Mouse (Mus musculus) heart, embryonic 11.5 days (tissue): ENCODE data around the gene Atic. TPM values are rescaled to one million over a fixed set of nuclear protein-coding genes. Genes with fewer than 3 reads are reported as not detected.

Experiments used
- ATAC-seq: fragments of 200-750 bp; cut with Nextera tagmentation; replicated peaks from 2 replicates; pipeline ENCODE4 v1.8.0; 2017; ENCODE audit warnings: moderate library complexity; ENCODE audit not compliant: insufficient number of reproducible peaks, low FRiP score, low TSS enrichment
- H3K27ac ChIP-seq: fragments of 300-500 bp; sonication (generic); 2 replicates; pipeline ENCODE4 v1.5.1; 2014; ENCODE audit warnings: mild to moderate bottlenecking, low read depth, low read length
- H3K27me3 ChIP-seq: fragments of 300-500 bp; sonication (generic); 2 replicates; pipeline ENCODE4 v1.6.1; 2014; ENCODE audit warnings: mild to moderate bottlenecking, low read length, mixed read lengths; ENCODE audit not compliant: control insufficient read depth, insufficient read depth
- H3K36me3 ChIP-seq: fragments of 300-500 bp; sonication (generic); 2 replicates; pipeline ENCODE4 v1.6.1; 2014; ENCODE audit warnings: mild to moderate bottlenecking, low read length, moderate library complexity, mixed read lengths; ENCODE audit not compliant: control insufficient read depth, insufficient read depth
- H3K4me1 ChIP-seq: fragments of 300-500 bp; sonication (generic); 2 replicates; pipeline ENCODE4 v1.6.1; 2014; ENCODE audit warnings: low read length; ENCODE audit not compliant: control insufficient read depth, insufficient read depth
- H3K4me2 ChIP-seq: fragments of 300-500 bp; sonication (generic); 2 replicates; pipeline ENCODE4 v1.6.1; 2014; ENCODE audit warnings: mild to moderate bottlenecking, moderate library complexity
- H3K4me3 ChIP-seq: fragments of 300-500 bp; sonication (generic); 2 replicates; pipeline ENCODE4 v1.5.1; 2014; ENCODE audit warnings: low read depth, low read length
- H3K9ac ChIP-seq: fragments of 300-500 bp; sonication (generic); 2 replicates; pipeline ENCODE4 v1.6.1; 2014; ENCODE audit warnings: mild to moderate bottlenecking, low read depth, low read length, moderate library complexity
- H3K9me3 ChIP-seq: fragments of 300-500 bp; sonication (generic); replicated peaks from 2 replicates; pipeline ENCODE4 v1.6.1; 2016; ENCODE audit warnings: low read length; ENCODE audit not compliant: control insufficient read depth
- WGBS: fragments of 180-500 bp; shearing (Covaris S2); extraction: QIAGEN DNeasy Blood & Tissue Kit; methylation state at CpG from one replicate; pipeline ENCODE4 v1.1.7; 2014; ENCODE audit not compliant: insufficient replicate concordance; 5-methylcytosine and 5-hydroxymethylcytosine counted together
- polyA plus RNA-seq: library from polyadenylated mRNA; unstranded; fragments of >200 nt; fragmentation: Nextera tagmentation; extraction: Ambion mirVana; gene quantifications from 2 replicates; pipeline ENCODE4 v1.2.1, GENCODE M21; 2014

Atic gene
- polyA plus RNA-seq, 1 experiment from 2014 or later, result 41.2 TPM

DNA sequence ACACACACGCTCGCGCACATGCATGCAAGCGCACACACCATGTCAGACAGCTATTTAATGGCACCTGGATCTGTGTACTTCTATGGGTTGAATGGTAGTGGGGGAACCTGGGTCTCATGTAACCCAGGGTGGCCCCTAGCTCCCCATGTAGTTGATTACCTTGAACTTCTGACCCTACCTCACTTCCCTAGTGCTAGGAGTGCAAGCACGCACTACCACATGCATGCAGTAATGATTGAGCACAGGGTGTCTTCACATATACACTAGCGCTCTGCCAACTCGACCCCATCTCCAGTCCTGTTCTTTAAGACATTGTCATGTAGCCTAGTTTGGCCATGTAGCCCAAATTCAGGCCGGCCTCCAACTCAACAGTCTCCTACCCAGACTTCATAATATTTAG, 26.4 kb downstream of the Atic start:
- no peak overlapping the region for H3K4me3 ChIP-seq
- no peak for ATAC-seq
- no peak overlapping the region for H3K27ac ChIP-seq
- H3K4me2 ChIP-seq, result no peak overlapping the region
- no peaks in the 10 kb centered on the region for H3K27me3 ChIP-seq
- H3K36me3 ChIP-seq, result peaks cover 29% of the 10 kb centered on the region
- H3K9ac ChIP-seq, result no peak overlapping the region
- H3K9me3 ChIP-seq, result no peaks in the 10 kb centered on the region
- no peaks in the 10 kb centered on the region for H3K4me1 ChIP-seq
- 92% methylated on average over 8 of the region's 8 CpGs for WGBS

DNA sequence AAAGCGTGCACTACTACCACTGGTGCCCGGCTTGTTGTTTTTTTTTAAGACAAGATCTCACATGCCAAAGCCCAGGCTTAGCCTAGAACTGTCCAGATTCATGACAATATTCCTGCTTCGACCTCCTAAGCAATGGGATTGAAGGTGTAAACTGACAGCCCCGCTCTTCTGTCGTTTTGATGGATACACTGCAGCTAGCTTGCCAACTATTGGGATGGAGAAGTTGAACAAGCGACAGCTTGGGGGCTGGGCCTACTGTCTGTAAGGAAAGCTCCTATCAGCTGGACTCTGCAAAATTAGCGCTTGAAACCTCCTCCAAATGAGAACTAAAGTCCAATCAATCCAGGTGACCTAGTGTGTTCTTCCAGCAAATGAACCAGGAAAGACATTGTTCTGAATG, 26.9 kb downstream of the Atic start:
- Histone ChIP-seq H3K9me3 (no peaks in the 10 kb centered on the region), H3K27ac (no peak overlapping the region), H3K4me2 (no peak overlapping the region), H3K36me3 (peaks cover 28% of the 10 kb centered on the region), H3K4me1 (no peaks in the 10 kb centered on the region), H3K27me3 (no peaks in the 10 kb centered on the region), H3K4me3 (no peak overlapping the region), H3K9ac (no peak overlapping the region)
- ATAC-seq, result no peak
- WGBS, result 82% methylated on average over 7 of the region's 7 CpGs

DNA sequence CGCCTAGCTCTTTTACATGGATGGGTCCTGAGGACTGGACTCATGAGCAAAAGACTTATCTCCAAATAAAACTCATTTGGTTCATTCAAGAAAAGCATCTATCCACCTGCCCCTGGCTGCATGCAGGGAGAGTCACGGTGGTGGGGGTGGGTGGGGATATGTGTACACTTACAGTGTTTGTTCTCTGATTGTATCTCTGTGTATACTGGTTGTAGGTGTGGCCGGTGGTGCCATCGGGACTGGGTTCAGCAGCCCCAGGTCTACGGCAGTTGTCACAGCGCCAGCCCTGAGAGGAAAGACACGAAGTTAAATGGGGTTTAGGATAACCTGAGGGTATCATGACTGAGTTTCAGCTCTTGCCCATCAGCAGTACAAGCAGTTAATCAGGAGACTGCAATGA, 29.7 kb downstream of the Atic start:
- no peak overlapping the region for H3K4me2 ChIP-seq
- no peaks in the 10 kb centered on the region for H3K4me1 ChIP-seq
- H3K27me3 ChIP-seq, result no peaks in the 10 kb centered on the region
- no peak overlapping the region for H3K9ac ChIP-seq
- no peaks in the 10 kb centered on the region for H3K9me3 ChIP-seq
- H3K4me3 ChIP-seq, result no peak overlapping the region
- H3K27ac ChIP-seq, result no peak overlapping the region
- WGBS, result 91% methylated on average over 7 of the region's 7 CpGs
- no peak for ATAC-seq
- peaks cover 44% of the 10 kb centered on the region for H3K36me3 ChIP-seq

DNA sequence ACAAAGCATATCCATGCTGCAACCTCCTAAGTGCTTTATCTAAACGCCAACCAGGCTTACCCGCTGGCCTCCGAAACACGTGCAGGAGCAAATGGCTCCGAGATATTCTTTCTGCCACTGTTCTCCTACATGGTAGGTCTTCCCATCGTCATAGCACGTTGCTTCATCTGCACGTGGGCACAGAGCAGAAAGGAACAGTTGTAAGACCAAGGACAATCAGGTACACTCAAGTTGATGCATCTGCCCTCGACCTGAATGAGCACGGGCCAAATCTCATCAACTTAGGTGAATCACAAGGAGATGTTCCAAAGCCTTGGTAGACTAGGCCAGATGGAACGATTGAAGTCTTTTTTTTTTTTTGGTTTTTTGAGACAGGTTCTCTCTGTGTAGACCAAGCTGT, 33.1 kb downstream of the Atic start:
- Histone ChIP-seq H3K4me1 (no peaks in the 10 kb centered on the region), H3K9ac (no peak overlapping the region), H3K9me3 (no peaks in the 10 kb centered on the region), H3K4me2 (no peak overlapping the region), H3K27me3 (no peaks in the 10 kb centered on the region), H3K36me3 (peaks cover 62% of the 10 kb centered on the region), H3K27ac (no peak overlapping the region), H3K4me3 (no peak overlapping the region)
- 93% methylated on average over 11 of the region's 11 CpGs for WGBS
- no peak for ATAC-seq

DNA sequence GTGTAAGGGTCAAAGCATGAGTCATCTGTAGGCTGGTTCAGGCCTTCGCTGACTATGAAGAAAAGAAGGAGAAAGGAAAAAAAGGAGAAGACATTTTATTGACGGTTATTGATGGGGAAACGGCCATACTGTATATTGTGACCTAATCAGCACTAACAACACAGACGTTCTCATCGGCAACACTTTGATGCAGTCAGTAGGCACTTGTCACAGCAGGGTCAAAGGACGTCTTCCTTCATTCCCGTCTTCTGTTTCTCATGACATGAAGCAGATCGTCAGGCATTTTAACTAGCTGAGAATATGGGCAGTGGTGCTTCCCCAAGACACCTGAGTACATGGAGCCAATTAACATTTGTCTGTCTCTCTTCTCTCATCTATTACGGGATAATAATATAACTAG, 36.2 kb downstream of the Atic start:
- Histone ChIP-seq H3K4me3 (no peak overlapping the region), H3K36me3 (peaks cover 61% of the 10 kb centered on the region), H3K9me3 (no peaks in the 10 kb centered on the region), H3K27me3 (no peaks in the 10 kb centered on the region), H3K27ac (no peak overlapping the region), H3K9ac (no peak overlapping the region), H3K4me1 (no peaks in the 10 kb centered on the region), H3K4me2 (no peak overlapping the region)
- 87% methylated on average over 9 of the region's 9 CpGs for WGBS
- ATAC-seq, result no peak; the same call in 1 of the 2 replicates

DNA sequence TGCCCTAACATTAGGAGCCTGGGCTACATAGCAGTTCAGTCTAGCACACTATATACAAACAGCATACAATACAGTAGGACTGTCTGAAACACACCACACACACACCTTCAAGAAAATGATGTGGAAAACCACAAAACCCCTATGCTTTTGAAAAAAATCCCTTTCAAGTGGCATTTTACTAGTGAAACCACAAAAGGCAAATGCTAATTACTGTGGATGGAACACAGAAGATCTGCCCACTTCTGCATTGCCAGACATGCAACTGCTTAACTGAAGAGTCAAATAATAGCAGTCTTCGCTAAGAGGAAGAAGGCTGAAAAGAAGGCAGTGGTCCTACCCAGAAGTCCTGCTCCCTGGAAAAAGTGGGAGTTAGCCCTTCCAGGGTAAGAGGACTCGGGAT, 37.3 kb downstream of the Atic start:
- ATAC-seq, result no peak
- H3K27me3 ChIP-seq, result no peaks in the 10 kb centered on the region
- peaks cover 64% of the 10 kb centered on the region for H3K36me3 ChIP-seq
- H3K9me3 ChIP-seq, result no peaks in the 10 kb centered on the region
- no peak overlapping the region for H3K4me3 ChIP-seq
- H3K4me1 ChIP-seq, result no peaks in the 10 kb centered on the region
- 84% methylated on average over 2 of the region's 2 CpGs for WGBS
- no peak overlapping the region for H3K27ac ChIP-seq
- H3K4me2 ChIP-seq, result no peak overlapping the region
- H3K9ac ChIP-seq, result no peak overlapping the region

DNA sequence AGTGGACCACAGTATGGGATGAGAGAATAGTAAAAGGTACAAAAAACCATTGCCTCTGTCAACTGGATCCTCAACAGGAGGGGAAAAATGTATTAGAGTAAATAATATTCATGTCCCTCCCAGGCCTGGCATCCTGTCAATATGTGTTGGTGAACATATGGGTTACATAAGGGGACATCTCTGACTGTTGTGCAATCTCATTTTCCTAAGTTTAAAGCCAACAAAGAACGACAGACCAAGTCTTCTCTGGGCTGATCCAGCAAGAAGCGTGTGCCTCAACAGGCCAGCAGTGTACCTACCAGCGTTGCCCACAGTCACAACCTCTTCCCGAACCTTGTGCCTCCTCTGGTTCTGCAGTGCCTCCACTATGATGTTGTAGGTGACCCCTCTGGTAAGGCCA, 38.4 kb downstream of the Atic start:
- no peak overlapping the region for H3K4me2 ChIP-seq
- H3K9me3 ChIP-seq, result no peaks in the 10 kb centered on the region
- H3K27me3 ChIP-seq, result no peaks in the 10 kb centered on the region
- no peak overlapping the region for H3K4me3 ChIP-seq
- H3K36me3 ChIP-seq, result peaks cover 62% of the 10 kb centered on the region
- H3K27ac ChIP-seq, result no peak overlapping the region
- ATAC-seq, result no peak
- WGBS, result 83% methylated on average over 4 of the region's 4 CpGs
- no peaks in the 10 kb centered on the region for H3K4me1 ChIP-seq
- no peak overlapping the region for H3K9ac ChIP-seq

DNA sequence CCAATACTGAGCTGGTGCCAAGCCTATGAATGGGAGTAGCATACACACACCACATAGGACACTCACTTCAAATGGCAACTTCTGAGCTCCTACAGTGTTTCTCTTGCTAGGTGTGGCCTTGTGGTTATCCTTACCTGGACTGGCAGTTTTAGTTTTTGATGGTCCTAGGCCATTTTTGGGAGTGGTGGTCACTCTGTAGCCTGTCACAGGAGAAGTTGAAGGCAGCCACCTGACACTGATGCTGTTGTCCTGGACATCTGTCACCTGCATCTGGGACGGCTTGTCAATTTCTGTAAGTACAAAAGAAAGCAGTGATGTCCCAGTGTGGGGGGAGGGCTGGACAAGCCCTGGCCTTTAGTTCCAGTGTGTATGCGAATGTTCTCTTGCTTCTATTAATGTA, 48.8 kb downstream of the Atic start:
- Histone ChIP-seq H3K4me1 (no peaks in the 10 kb centered on the region), H3K9ac (no peak overlapping the region), H3K9me3 (no peaks in the 10 kb centered on the region), H3K4me3 (no peak overlapping the region), H3K27me3 (no peaks in the 10 kb centered on the region), H3K27ac (no peak overlapping the region), H3K4me2 (no peak overlapping the region), H3K36me3 (peaks cover 61% of the 10 kb centered on the region)
- 78% methylated on average over 2 of the region's 2 CpGs for WGBS
- ATAC-seq, result no peak

DNA sequence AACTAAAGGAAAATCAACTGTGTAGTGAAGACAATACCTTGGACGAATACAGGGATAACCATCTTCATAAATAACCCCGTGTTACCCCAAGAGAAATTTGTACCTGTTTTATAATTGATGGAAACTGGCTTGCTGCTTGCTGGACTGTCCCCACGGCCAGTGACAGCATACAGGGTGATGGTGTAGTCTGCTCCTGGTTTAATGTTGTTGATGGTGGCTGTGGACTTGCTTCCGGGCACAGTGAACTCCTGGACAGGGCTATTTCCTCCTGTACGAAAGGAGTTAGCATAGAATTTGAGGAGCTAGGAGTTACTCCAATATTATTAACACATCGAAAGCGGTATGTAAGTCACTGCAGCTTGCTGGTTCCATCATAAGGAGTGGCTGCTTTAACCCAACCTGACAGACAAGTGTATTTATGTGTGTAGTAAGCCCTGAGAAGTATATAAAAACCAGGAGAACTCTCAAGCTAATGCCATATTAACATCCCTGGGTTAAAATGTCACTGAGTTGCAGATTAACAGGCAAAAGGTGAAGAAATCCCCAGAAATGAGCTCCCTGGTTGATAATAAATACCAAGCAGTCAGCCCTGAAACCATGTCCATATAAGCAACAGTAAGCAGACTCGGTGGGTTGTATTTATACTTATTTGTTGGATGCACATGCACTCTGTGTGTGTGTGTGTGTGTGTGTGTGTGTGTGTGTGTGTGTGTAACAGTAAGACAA, 49.8 kb downstream of the Atic start:
- 91% methylated on average over 8 of the region's 8 CpGs for WGBS
- Histone ChIP-seq H3K27ac (no peak overlapping the region), H3K36me3 (peaks cover 65% of the 10 kb centered on the region), H3K4me3 (no peak overlapping the region), H3K9me3 (no peaks in the 10 kb centered on the region), H3K9ac (no peak overlapping the region), H3K4me2 (no peak overlapping the region), H3K27me3 (no peaks in the 10 kb centered on the region), H3K4me1 (no peaks in the 10 kb centered on the region)
- no peak for ATAC-seq
